Mouse (Mus musculus) embryonic facial prominence, embryonic 13.5 days (tissue): ENCODE measurements around the gene Nxnl1. TPM values are rescaled to one million over a fixed set of nuclear protein-coding genes. Genes with fewer than 3 reads are reported as not detected.
"Not testable (repeated sequence)": the region's sequence is repeated elsewhere in the genome, so short reads cannot be mapped to it uniquely, and the experiment has no call there.

Experiments
- ATAC-seq: fragments of 200-750 bp; cut with Nextera tagmentation; 2 replicates; pipeline ENCODE4 v1.8.0; 2017; ENCODE audit warnings: low read depth; ENCODE audit not compliant: insufficient number of reproducible peaks, insufficient read depth, low FRiP score, low TSS enrichment
- H3K27ac ChIP-seq: fragments of 300-500 bp; sonication (generic); 2 replicates; pipeline ENCODE4 v1.5.1; 2015; ENCODE audit warnings: moderate library complexity, mild to moderate bottlenecking, inconsistent platforms
- H3K27me3 ChIP-seq: fragments of 300-500 bp; sonication (generic); 2 replicates; pipeline ENCODE4 v1.6.1; 2015; ENCODE audit warnings: mild to moderate bottlenecking, inconsistent platforms
- H3K36me3 ChIP-seq: fragments of 300-500 bp; sonication (generic); 2 replicates; pipeline ENCODE4 v1.6.1; 2015; ENCODE audit warnings: mild to moderate bottlenecking, inconsistent platforms
- H3K4me1 ChIP-seq: fragments of 300-500 bp; sonication (generic); 2 replicates; pipeline ENCODE4 v1.6.1; 2015; ENCODE audit warnings: inconsistent platforms
- H3K4me2 ChIP-seq: fragments of 300-500 bp; sonication (generic); 2 replicates; pipeline ENCODE4 v1.6.1; 2015; ENCODE audit warnings: moderate library complexity, mild to moderate bottlenecking, inconsistent platforms
- H3K4me3 ChIP-seq: fragments of 300-500 bp; sonication (generic); 2 replicates; pipeline ENCODE4 v1.5.1; 2015; ENCODE audit warnings: mild to moderate bottlenecking, inconsistent platforms
- H3K9ac ChIP-seq: fragments of 300-500 bp; sonication (generic); 2 replicates; pipeline ENCODE4 v1.6.1; 2015; ENCODE audit warnings: mild to moderate bottlenecking, inconsistent platforms
- H3K9me3 ChIP-seq: fragments of 300-500 bp; sonication (generic); 2 replicates; pipeline ENCODE4 v1.6.1; 2016; ENCODE audit warnings: inconsistent platforms
- WGBS: fragments of 180-500 bp; shearing (Covaris S2); methylation state at CpG from one replicate; pipeline ENCODE4 v1.1.7; 2015; ENCODE audit warnings: mixed read lengths; 5-methylcytosine and 5-hydroxymethylcytosine counted together
- polyA plus RNA-seq: library from polyadenylated mRNA; unstranded; fragments of >200 nt; fragmentation: Nextera tagmentation; extraction: Ambion mirVana; gene quantifications from 2 replicates; pipeline ENCODE4 v1.2.1, GENCODE M21; 2015

Nxnl1 gene
- polyA plus RNA-seq, 1 experiment from 2014 or later = not detected

DNA sequence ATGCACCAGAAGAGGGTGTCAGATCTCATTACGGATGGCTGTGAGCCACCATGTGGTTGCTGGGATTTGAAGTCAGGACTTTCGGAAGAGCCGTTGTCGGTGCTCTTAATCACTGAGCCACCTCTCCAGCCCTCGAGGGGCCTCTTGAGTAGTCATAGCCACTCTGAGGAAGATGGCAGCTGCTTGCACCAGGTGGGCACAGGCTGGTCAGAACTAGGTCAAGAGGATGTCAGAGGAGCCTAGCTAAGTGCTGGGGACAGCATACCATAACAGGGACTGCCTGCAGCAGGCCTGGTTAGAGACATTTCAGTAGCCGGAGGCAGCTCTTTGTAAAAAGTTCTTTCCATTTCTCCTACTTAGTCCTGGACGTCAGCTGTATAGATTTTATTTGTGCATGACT, 15.6 kb downstream of the Nxnl1 start:
- 61% methylated on average over 7 of the region's 7 CpGs for WGBS
- Histone ChIP-seq H3K9me3 (no peaks in the 10 kb centered on the region), H3K4me1 (no peaks in the 10 kb centered on the region; the same call in 1 of the 2 replicates), H3K27me3 (peaks cover 5% of the 10 kb centered on the region), H3K27ac (no peak overlapping the region), H3K36me3 (peaks cover 31% of the 10 kb centered on the region), H3K9ac (no peak overlapping the region), H3K4me2 (no peak overlapping the region), H3K4me3 (no peak overlapping the region)
- no peak for ATAC-seq

DNA sequence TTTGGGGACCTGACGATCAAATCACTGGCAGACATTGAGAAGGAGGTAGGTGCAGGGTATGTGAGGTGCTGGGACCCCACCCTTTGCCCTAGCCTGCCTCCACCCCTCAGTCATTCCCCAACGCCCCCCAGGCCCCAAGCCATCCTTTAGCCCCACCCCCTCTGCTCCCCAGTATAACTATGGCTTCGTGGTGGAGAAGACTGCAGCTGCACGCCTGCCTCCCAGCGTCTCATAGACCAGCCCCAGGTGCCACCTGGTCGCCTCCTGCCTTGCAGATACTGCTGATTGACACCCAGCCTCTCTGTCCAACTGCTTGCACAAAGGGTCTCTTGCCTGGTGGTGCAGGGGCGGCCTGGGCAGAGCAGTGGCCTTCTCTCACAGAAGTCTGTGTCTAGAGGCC, 18.8 kb downstream of the Nxnl1 start:
- WGBS = 85% methylated on average over 7 of the region's 7 CpGs
- Histone ChIP-seq H3K27me3 (no peaks in the 10 kb centered on the region), H3K4me3 (no peak overlapping the region), H3K9ac (no peak overlapping the region), H3K9me3 (no peaks in the 10 kb centered on the region), H3K4me1 (peaks cover 11% of the 10 kb centered on the region), H3K27ac (no peak overlapping the region), H3K4me2 (no peak overlapping the region), H3K36me3 (peaks cover 41% of the 10 kb centered on the region)
- no peak for ATAC-seq

DNA sequence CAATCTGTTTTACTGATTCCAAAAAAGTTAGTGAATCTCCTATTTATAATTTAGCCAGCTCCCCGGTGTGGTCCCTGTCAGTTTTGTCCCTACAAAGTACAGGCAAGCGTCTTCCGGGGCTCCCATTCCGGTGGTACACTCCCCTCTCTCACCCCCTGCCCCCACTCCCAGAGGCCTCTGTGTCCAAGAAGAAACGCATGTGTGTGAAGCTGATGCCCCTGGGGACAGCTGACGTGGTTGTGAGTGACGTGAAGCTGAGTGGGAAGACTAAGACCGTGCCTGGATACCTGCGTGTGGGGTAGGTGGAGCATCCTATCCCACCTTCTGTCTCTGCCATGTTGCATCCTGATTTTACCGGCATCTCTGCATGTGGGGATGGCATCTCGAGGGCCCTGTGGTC, 21.3 kb downstream of the Nxnl1 start:
- ATAC-seq = no peak
- Histone ChIP-seq H3K36me3 (peaks cover 41% of the 10 kb centered on the region), H3K4me2 (no peak overlapping the region), H3K9ac (no peak overlapping the region), H3K4me3 (no peak overlapping the region), H3K27me3 (no peaks in the 10 kb centered on the region), H3K9me3 (no peaks in the 10 kb centered on the region), H3K27ac (no peak overlapping the region), H3K4me1 (peaks cover 11% of the 10 kb centered on the region)
- 88% methylated on average over 11 of the region's 11 CpGs for WGBS

DNA sequence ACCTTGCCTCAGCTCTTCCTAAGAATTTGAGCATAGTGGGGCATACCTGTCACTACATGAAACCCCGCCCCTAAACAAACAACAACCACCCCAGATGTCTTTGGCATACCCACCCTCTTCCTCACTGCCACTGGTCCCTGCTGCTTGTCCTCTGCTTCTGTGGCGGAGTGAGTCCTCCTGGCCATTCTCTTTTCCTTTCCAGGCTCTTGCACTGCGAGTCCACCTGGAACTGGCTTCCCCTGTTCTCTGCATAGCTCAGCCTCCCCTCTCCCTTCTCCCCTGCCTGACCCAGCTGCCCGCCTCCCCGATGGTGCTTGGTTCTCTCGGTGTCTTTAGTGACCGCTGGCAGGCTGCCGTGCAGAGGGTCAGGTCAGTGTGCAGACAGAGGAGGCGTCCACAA, 22.6 kb downstream of the Nxnl1 start:
- Histone ChIP-seq H3K9me3 (no peaks in the 10 kb centered on the region), H3K36me3 (peaks cover 35% of the 10 kb centered on the region), H3K4me3 (peak overlapping the region; percentile 93), H3K4me1 (peaks cover 11% of the 10 kb centered on the region), H3K9ac (peak overlapping the region; percentile 87; the same call in 1 of the 2 replicates), H3K4me2 (peak overlapping the region; percentile 89), H3K27me3 (no peaks in the 10 kb centered on the region), H3K27ac (no peak overlapping the region)
- 85% methylated on average over 9 of the region's 9 CpGs for WGBS
- ATAC-seq = no peak

DNA sequence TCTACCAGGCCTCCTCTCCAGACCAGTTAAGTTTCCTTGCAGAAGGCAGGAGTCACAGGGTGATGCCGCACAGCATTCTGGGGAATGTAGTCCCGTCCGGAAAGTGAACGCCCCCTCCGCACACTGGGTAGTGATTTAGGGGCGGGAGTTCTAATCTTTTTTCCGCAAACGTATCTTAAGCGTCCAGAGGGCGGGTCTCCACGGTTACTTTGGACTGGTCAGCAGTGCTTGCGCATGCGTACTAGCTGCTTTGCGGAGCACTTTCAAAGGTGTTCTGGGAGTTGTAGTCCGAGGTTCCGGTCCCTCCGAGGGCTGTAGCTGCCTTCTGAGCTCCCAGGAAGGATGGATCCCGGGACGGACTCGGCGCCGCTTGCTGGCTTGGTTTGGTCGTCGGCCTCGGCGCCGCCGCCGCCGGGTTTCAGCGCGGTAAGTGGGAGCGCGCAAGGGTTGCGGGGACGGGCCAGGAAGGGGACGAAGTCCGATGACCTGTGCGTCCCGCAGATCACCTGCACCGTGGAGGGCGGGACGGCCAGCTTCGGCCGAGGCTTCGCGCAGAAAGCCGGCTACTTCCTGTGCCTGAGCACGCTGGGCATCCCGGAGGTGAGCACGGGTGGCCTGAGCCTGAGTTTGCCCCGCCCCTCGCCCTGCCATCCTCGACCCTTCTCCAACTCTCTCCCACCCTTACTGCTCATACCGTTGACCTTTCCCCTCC, 23.6 kb downstream of the Nxnl1 start, which contains the start of gene Mvb12a:
Mvb12a (plus strand) TSS at position 291 of the 712 bp plus-strand sequence.
- peak; percentile 88 for ATAC-seq
- Histone ChIP-seq H3K27ac (no peak within 1 kb of the TSS), H3K4me2 (peak within 1 kb of the TSS; percentile 89), H3K4me3 (peak within 1 kb of the TSS; percentile 93), H3K36me3 (peaks cover 27% of the 10 kb centered on the region), H3K9me3 (no peaks in the 10 kb centered on the region), H3K4me1 (peaks cover 14% of the 10 kb centered on the region), H3K9ac (peak within 1 kb of the TSS; percentile 87), H3K27me3 (no peaks in the 10 kb centered on the region)
- WGBS = under 1% methylated on average over 55 of the region's 55 CpGs

DNA sequence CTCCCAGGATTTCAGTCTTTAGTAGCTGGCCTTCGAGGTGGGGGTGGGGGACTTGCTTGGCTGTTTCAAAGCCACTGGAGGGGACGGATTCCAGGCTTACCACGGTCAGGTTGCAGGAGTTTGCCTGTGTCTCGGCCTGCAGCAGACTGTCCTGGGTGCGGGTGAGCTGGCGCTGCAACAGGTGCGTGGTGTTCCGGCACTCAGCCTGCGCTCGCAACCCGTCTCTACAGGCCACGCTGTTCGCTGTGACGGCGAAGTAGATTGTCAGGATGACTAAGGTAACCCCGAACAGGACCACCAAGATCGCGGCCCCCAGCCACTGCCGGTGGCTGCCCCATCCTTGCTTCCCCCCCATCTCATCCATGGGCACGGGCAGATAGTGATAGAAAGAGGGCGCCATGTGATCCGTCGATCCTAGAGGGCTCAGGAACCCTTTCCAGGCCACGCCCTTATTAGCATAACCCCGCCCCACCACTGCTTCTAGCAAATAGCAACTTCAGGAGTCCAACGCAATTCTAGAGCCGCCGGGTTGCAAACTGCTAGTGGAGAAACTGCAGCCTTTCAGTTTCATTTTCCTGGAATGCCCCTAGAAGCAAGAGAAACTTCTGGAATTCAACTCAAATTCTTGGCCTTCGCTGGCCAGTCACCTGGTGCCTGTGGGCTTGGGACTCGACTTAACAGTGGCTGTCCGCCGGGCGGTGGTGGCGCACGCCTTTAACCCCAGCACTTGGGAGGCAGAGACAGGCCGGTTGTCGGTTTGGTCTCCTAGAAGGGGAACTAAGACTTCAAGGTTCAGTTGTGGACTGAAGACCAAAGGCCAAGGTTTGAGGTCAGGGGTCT, 29.2 kb downstream of the Nxnl1 start, which contains the start of gene Bst2:
Bst2 (minus strand) TSS at position 429 of the 840 bp plus-strand sequence.
- WGBS = 3% methylated on average over 37 of the region's 37 CpGs
- ATAC-seq = no peak
- Histone ChIP-seq H3K27me3 (0 out of 2 replicates have a peak, but pooled peaks cover 9% of the 10 kb centered on the region), H3K4me3 (peak within 1 kb of the TSS; percentile 46), H3K27ac (peak within 1 kb of the TSS; percentile 63; the same call in 1 of the 2 replicates), H3K36me3 (no peaks in the 10 kb centered on the region), H3K9ac (peak within 1 kb of the TSS; percentile 69), H3K4me2 (peak within 1 kb of the TSS; percentile 66), H3K9me3 (no peaks in the 10 kb centered on the region), H3K4me1 (peaks cover 14% of the 10 kb centered on the region)

DNA sequence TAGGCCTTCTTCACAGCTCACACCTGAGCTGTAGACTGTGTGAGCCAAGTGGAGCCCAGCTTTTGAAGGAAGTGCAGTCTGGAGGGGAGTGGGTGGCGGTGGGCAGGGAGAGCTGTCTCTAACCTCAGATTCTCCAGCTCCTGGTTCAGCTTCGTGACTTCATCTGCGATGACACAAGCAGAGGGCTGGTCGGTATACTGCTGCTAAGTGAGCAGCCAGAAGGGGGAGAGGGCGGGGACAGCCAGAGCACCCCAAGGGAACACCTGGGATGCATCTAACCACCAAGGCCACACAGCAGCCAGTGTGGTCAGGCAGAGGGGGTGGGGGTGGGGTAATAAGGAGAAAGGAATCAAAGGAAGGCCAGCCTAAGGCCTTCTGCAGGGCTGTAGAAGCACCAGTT, 30.7 kb downstream of the Nxnl1 start:
- no peak overlapping the region for H3K4me2 ChIP-seq
- H3K4me1 ChIP-seq = peaks cover 14% of the 10 kb centered on the region
- 0 out of 2 replicates have a peak, but pooled peaks cover 9% of the 10 kb centered on the region for H3K27me3 ChIP-seq
- H3K9ac ChIP-seq = no peak overlapping the region
- H3K27ac ChIP-seq = no peak overlapping the region
- H3K4me3 ChIP-seq = no peak overlapping the region
- H3K36me3 ChIP-seq = no peaks in the 10 kb centered on the region
- ATAC-seq = no peak
- 56% methylated on average over 5 of the region's 5 CpGs for WGBS
- no peaks in the 10 kb centered on the region for H3K9me3 ChIP-seq

DNA sequence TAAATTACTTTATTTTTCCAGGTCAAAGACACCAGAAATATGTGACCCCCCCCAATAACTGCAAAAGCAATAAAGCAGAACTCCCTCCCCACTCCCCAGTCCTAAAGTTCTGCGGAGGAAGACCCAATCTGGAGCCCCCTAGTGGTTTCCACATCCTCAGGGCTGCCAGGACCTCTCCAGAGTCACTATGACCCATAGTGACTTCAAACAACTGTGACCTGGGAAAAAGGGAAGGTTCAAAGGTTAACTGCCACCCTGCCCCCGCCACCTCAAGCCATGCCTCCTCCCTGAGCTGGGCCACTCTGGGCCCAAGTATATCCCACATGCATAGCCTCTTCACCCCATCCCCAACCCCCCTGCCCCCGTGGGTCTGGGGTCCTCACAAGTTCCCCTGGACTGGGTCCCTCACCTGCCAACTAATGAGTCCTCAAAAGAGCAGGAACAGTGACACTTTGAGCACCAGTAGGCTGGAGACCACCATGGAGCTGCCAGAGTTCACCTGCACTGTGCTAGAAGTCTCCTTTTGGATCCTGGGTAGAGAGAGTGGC, 32.1 kb downstream of the Nxnl1 start:
- 0 out of 2 replicates have a peak, but pooled peaks cover 9% of the 10 kb centered on the region for H3K27me3 ChIP-seq
- H3K27ac ChIP-seq = no peak overlapping the region
- no peak overlapping the region for H3K9ac ChIP-seq
- H3K4me2 ChIP-seq = no peak overlapping the region
- H3K36me3 ChIP-seq = no peaks in the 10 kb centered on the region
- 41% methylated on average over 3 of the region's 3 CpGs for WGBS
- peaks cover 14% of the 10 kb centered on the region for H3K4me1 ChIP-seq
- no peak overlapping the region for H3K4me3 ChIP-seq
- H3K9me3 ChIP-seq = no peaks in the 10 kb centered on the region
- ATAC-seq = no peak

DNA sequence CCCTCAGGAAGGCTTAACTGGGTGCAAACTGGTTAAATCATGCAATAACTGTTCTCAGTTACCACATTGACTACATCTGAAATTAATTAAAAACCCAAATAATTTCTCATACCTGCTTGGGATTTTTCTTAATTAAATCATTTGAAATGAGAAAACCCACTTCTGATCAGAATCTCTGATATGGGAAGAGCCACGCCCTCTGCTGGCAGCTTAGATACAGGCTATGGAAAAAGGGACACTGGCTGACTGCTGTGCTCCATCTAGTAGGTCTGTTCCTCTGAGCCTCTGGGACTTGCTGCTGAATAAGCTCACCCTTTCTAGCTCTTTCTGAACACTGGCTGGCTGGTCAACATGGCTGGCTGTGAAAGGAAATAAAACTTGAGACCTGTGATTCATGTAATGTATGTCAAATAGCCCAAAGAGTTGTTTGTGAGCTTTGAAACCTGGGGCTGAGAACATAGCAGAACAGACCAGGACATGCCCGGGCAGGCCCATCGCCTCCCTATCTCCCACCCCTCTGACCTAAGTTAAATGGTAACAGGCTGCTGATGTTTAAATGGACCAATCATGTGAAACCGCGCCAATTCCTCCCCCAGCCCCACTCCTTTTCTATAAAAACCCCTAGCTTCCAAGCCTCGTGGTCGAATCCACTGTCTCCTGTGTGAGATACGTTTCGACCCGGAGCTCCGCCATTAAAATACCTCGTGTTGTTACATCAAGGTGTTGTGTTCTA, 35.5 kb downstream of the Nxnl1 start:
- WGBS = 62% methylated on average over 6 of the region's 12 CpGs
- not testable (repeated sequence) for ATAC-seq, H3K9me3 ChIP-seq, H3K4me2 ChIP-seq, H3K36me3 ChIP-seq, H3K4me3 ChIP-seq, H3K27ac ChIP-seq, H3K4me1 ChIP-seq, H3K9ac ChIP-seq
- H3K27me3 ChIP-seq = peaks cover 28% of the 10 kb centered on the region

DNA sequence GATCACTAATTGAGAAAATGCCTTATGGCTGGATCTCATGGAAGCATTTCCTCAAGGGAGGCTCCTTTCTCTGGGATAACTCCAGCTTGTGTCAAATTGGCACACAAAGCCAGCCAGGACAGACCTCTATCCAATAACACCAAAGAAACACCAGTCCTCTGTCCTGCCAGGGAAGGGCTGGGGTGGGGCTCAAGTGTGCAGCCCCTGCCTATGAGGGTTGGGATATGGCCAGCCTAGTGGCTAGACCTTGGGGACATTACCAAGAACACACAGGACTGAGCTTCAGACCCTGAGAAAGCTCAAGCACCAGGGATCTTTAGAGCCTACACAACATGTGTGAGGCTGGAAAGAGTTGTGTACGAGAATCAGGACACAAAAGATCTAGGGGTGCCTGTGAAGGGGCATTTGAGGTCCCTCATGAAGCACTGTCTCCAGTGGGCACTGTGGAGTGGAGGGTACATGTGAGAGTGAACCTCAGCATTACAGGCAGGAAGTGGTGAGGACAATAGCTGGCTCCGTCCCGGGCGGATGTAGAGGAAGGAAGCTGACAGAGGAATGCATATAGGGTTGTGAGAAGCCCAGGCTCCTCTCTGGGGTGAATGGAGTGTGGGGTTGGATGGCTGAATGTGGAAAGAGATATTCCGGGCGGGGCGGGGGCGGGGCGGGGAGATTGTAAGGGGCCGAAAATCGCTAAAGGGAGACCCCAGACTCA, 37.9 kb downstream of the Nxnl1 start:
- peak overlapping the region; percentile 51; the same call in 1 of the 2 replicates for H3K27ac ChIP-seq
- no peak overlapping the region for H3K9ac ChIP-seq
- H3K4me1 ChIP-seq = peaks cover 7% of the 10 kb centered on the region; the same call in 1 of the 2 replicates
- WGBS = 79% methylated on average over 11 of the region's 11 CpGs
- no peaks in the 10 kb centered on the region for H3K36me3 ChIP-seq
- H3K4me2 ChIP-seq = no peak overlapping the region
- no peaks in the 10 kb centered on the region for H3K9me3 ChIP-seq
- no peak overlapping the region for H3K4me3 ChIP-seq
- ATAC-seq = no peak
- H3K27me3 ChIP-seq = peaks cover 52% of the 10 kb centered on the region
